Mouse (Mus musculus) neural tube, embryonic 14.5 days (tissue): ENCODE results near the gene Gm17416. TPM values are rescaled to one million over a fixed set of nuclear protein-coding genes. Genes with fewer than 3 reads are reported as not detected.
A peak's percentile ranks its signal among the peaks of the same experiment; 100 is the strongest.

ENCODE experiments used
- ATAC-seq: fragments of 200-750 bp; cut with Nextera tagmentation; 2 replicates; pipeline ENCODE4 v1.8.0; 2017; ENCODE audit warnings: low read depth, mild to moderate bottlenecking, moderate TSS enrichment, moderate library complexity
- H3K27ac ChIP-seq: fragments of 300-500 bp; sonication (generic); 2 replicates; pipeline ENCODE4 v1.5.1; 2014; ENCODE audit warnings: low read depth, mild to moderate bottlenecking, control low read depth, low read length, moderate library complexity, mixed read lengths
- H3K27me3 ChIP-seq: fragments of 300-500 bp; sonication (generic); 2 replicates; pipeline ENCODE4 v1.6.1; 2014; ENCODE audit warnings: low read length; ENCODE audit not compliant: control insufficient read depth, insufficient read depth
- H3K36me3 ChIP-seq: fragments of 300-500 bp; sonication (generic); 2 replicates; pipeline ENCODE4 v1.6.1; 2014; ENCODE audit warnings: low read length, mixed read lengths; ENCODE audit not compliant: control insufficient read depth, insufficient read depth
- H3K4me1 ChIP-seq: fragments of 300-500 bp; sonication (generic); 2 replicates; pipeline ENCODE4 v1.6.1; 2014; ENCODE audit warnings: low read length; ENCODE audit not compliant: control insufficient read depth, insufficient read depth
- H3K4me2 ChIP-seq: fragments of 300-500 bp; sonication (generic); 2 replicates; pipeline ENCODE4 v1.6.1; 2014; ENCODE audit warnings: mild to moderate bottlenecking, low read depth, low read length, control low read depth
- H3K4me3 ChIP-seq: fragments of 300-500 bp; sonication (generic); 2 replicates; pipeline ENCODE4 v1.5.1; 2014; ENCODE audit warnings: low read depth, low read length, control low read depth, mixed read lengths
- H3K9ac ChIP-seq: fragments of 300-500 bp; sonication (generic); replicated peaks from 2 replicates; pipeline ENCODE4 v1.6.1; 2014; ENCODE audit warnings: low read depth, mild to moderate bottlenecking, control low read depth, low read length, mixed read lengths
- H3K9me3 ChIP-seq: fragments of 300-500 bp; sonication (generic); 2 replicates; pipeline ENCODE4 v1.6.1; 2016; ENCODE audit warnings: low read length; ENCODE audit not compliant: control insufficient read depth
- WGBS: fragments of 180-500 bp; shearing (Covaris S2); extraction: QIAGEN DNeasy Blood & Tissue Kit; methylation state at CpG from one replicate; pipeline ENCODE4 v1.1.7; 2014; 5-methylcytosine and 5-hydroxymethylcytosine counted together
- polyA plus RNA-seq: library from polyadenylated mRNA; unstranded; fragments of >200 nt; fragmentation: Nextera tagmentation; extraction: Ambion mirVana; gene quantifications from 2 replicates; pipeline ENCODE4 v1.2.1, GENCODE M21; 2014

The Gm17416 gene
- not detected in 2 replicates for polyA plus RNA-seq

DNA sequence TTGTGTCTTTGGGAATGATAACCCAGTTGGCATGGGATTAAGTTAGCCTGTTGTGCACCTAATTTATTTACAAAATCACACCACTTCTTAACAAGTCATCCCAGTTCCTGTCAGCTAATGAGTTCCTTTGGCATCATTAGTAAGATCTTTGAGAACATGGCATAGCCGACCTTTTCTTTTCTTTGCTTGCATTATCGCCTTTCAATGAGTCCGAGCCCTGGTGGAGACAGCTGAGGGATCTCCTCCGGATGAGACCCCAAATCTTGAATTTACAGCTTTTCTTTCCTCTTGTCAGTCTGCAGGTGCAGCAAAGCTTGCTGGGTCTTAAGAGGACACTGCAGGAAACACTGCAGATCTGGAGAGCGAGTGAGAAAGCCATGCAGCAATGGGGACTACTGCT is at the start of gene Gm17416:
TSS of gene Gm17416 (plus strand) at position 301 of the 400 bp plus-strand sequence.
- no peak within 1 kb of the TSS for H3K27ac ChIP-seq
- 88% methylated on average over 5 of the region's 5 CpGs for WGBS
- ATAC-seq, result no peak
- no peak within 1 kb of the TSS for H3K4me2 ChIP-seq
- H3K9ac ChIP-seq, result no peak within 1 kb of the TSS
- H3K9me3 ChIP-seq, result no peaks in the 10 kb centered on the region
- H3K36me3 ChIP-seq, result no peaks in the 10 kb centered on the region
- H3K27me3 ChIP-seq, result no peaks in the 10 kb centered on the region
- H3K4me3 ChIP-seq, result no peak within 1 kb of the TSS
- H3K4me1 ChIP-seq, result no peaks in the 10 kb centered on the region

DNA sequence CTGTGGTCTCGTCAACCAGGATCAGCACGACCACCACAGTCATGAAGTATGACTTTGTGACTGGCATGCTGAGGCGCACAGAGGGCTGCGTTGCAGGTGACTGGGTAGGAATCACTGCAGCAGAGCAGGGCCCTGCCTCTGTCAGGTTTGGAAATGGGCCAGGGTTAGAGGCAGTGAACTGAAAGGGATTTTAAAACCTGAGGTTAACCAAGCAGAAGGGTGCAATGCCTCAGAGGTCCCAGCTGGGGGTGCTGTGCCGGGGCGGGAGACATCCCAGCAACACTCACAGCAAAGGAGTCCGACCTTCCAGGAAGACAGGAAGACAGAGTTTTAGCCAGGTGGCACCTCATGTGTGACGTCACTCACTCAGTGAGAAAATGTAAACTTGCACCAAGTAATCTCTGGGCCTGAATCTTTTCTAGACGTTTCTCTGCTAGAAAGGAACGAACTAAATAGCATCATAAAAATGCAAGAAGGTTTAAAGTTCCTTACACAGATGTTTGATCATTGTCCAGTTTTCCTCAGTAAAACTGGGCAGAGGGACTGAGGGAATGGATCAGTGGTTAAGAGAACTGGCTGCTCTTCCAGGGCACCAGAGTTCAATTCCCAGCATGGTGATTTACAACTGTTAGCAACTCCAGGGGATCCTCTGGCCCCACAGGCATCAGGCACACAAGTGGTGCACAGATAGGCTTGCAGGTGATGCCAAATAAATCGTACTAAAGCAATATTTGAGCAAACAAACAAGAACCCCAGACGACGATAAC is 29.0 kb upstream of the Gm17416 start, which contains the start of gene Defb29:
TSS of gene Defb29 (minus strand) at position 155 of the 767 bp plus-strand sequence.
- Histone ChIP-seq H3K4me3 (no peak within 1 kb of the TSS), H3K36me3 (no peaks in the 10 kb centered on the region), H3K4me1 (no peaks in the 10 kb centered on the region), H3K27me3 (no peaks in the 10 kb centered on the region), H3K4me2 (no peak within 1 kb of the TSS), H3K27ac (no peak within 1 kb of the TSS), H3K9ac (no peak within 1 kb of the TSS), H3K9me3 (no peaks in the 10 kb centered on the region)
- ATAC-seq, result no peak
- 52% methylated on average over 13 of the region's 13 CpGs for WGBS

DNA sequence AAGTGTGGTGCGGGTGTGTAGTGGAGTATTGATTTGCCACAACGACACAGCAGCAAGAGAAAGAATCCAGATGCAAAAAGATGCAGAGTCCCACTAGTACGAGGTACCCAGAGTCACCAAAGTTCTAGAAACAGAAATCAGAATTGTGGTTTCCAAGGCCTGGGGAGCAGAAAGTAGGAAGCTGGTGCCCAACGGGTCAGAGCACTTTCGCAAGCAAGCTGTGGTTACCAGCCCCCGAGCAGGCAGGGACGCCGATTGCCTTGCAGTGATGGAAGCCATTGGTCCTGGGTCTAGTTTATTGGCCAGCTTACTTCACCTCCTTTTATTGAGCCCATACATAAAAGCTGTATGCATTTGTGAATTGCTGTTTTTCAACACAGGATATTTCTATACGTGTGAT is 27.2 kb upstream of the Gm17416 start:
- Histone ChIP-seq H3K4me2 (no peak overlapping the region), H3K4me1 (no peaks in the 10 kb centered on the region), H3K36me3 (no peaks in the 10 kb centered on the region), H3K4me3 (no peak overlapping the region), H3K27ac (no peak overlapping the region), H3K9me3 (no peaks in the 10 kb centered on the region), H3K27me3 (no peaks in the 10 kb centered on the region), H3K9ac (no peak overlapping the region)
- no peak for ATAC-seq
- 85% methylated on average over 9 of the region's 9 CpGs for WGBS

DNA sequence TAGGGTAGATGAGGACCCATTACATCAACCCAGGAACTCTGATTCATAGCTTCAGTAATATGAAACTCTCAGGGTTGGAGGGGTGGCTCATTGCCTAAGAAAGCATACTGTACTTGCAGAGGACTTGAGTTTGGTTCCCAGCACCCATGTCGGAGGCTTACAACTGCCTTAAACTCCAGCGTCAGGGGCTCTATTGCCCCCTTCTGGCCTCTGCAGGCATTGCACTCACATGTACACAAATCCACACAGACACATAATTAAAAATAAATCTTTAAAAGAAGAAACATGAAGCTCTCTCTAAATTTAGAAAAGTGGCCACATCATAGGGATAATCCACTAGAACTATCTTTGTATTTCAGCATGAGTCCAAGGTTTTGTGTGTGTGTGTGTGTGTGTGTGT is 26.2 kb upstream of the Gm17416 start:
- Histone ChIP-seq H3K27ac (no peak overlapping the region), H3K9ac (no peak overlapping the region), H3K36me3 (no peaks in the 10 kb centered on the region), H3K9me3 (no peaks in the 10 kb centered on the region), H3K4me1 (no peaks in the 10 kb centered on the region), H3K4me2 (no peak overlapping the region), H3K27me3 (no peaks in the 10 kb centered on the region), H3K4me3 (no peak overlapping the region)
- no peak for ATAC-seq
- WGBS, result 77% methylated on average over 2 of the region's 2 CpGs

DNA sequence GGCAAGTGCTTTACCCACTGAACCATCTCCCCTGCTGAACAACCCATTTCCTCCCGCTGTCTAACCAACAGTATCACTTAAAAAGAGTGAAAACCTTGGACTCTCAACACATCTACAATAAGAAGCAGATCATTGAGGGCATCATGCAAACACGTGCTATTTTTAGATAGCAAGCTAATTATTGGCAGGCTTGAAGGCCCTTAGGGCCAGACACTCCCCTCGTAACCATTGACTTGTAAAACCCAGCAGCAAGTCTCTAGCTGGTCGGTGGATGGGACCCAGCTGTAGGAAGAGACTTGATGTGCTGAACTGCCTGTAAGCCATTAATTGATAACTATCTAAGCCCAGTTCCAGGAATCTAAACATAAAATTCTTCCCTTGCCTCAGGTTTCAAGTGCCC is 25.7 kb upstream of the Gm17416 start:
- Histone ChIP-seq H3K9me3 (no peaks in the 10 kb centered on the region), H3K27ac (no peak overlapping the region), H3K4me1 (no peaks in the 10 kb centered on the region), H3K36me3 (no peaks in the 10 kb centered on the region), H3K27me3 (no peaks in the 10 kb centered on the region), H3K4me3 (no peak overlapping the region), H3K4me2 (no peak overlapping the region), H3K9ac (no peak overlapping the region)
- 60% methylated on average over 4 of the region's 4 CpGs for WGBS
- ATAC-seq, result no peak

DNA sequence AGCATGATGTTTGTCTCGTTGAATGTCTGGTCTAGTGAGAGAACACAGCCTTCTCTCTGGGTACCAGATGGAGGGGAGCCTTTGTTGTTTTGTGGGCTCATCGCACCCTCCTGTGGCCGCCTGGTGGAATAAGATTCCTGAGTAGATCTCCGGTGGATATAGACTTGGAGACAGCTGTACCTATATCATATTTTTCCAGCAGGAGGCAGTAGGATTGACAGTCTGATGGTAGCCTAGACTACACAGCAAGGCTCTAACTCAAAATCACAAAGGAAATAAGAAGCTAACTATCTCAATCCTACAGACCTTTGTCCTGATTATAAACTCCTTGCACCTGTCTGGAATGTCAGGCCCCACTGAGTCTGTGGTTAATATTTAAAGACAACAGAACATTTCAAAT is 24.4 kb upstream of the Gm17416 start:
- Histone ChIP-seq H3K9me3 (no peaks in the 10 kb centered on the region), H3K27me3 (no peaks in the 10 kb centered on the region), H3K9ac (no peak overlapping the region), H3K27ac (no peak overlapping the region), H3K4me2 (no peak overlapping the region), H3K36me3 (no peaks in the 10 kb centered on the region), H3K4me3 (no peak overlapping the region), H3K4me1 (no peaks in the 10 kb centered on the region)
- ATAC-seq, result peak; percentile 60; the same call in 1 of the 2 replicates
- 19% methylated on average over 4 of the region's 4 CpGs for WGBS

DNA sequence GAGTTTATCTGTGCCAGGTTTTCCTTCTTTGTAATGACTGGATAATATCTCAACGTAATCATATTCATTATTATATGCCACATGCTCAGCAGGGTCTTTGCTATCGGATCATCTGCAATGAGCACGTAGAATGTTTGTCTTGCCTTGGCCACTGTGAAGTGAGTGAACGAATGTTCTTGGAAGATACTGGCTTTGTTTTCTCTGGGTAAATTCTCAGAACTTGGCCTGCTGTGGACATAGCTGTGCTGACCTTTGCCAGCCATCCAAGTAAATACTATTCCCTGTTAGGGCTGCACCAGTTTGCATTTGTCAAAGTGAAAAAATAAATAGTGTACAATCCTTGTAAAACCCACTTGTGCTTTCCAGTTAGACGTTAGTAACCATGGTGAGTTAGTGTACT is 21.0 kb upstream of the Gm17416 start:
- ATAC-seq, result no peak
- H3K4me3 ChIP-seq, result no peak overlapping the region
- no peaks in the 10 kb centered on the region for H3K9me3 ChIP-seq
- no peak overlapping the region for H3K4me2 ChIP-seq
- WGBS, result 80% methylated on average over 5 of the region's 5 CpGs
- no peaks in the 10 kb centered on the region for H3K4me1 ChIP-seq
- no peaks in the 10 kb centered on the region for H3K27me3 ChIP-seq
- H3K36me3 ChIP-seq, result no peaks in the 10 kb centered on the region
- no peak overlapping the region for H3K9ac ChIP-seq
- H3K27ac ChIP-seq, result no peak overlapping the region

DNA sequence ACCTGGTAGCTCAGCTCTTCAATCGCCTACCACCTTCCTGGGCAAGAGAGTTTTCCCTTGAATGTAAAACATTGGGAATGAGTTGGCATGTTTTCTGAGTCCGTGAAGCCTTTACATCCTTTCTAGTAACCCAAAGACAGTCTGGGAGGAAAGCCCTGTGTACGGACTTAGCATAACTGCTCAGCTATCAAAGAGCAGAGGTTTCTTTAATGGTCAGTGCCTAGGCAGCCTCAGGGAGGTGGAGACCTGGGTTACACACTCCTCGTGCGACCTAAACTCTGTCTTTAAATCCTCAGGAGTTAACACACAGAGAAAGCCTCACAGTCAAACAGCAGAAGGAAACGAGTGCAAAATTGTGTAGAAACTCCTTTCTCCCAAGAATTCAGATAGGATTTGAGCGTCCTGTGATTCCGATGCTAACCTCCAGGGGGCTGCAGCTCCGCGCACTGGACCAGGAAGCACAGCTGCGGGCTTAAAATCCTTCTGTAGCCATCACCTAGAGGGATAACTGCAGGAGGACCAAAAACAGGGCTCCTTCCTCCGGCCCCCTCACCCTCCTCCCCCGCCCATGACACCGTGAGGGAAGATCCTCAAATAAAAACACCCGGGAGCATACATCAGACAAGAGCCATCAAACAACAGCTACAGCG is 15.2 kb upstream of the Gm17416 start:
- ATAC-seq, result peak; percentile 60; the same call in 1 of the 2 replicates
- WGBS, result 16% methylated on average over 16 of the region's 16 CpGs
- Histone ChIP-seq H3K4me1 (no peaks in the 10 kb centered on the region), H3K9ac (no peak overlapping the region), H3K4me3 (no peak overlapping the region), H3K27me3 (no peaks in the 10 kb centered on the region), H3K4me2 (no peak overlapping the region; the same call in 1 of the 2 replicates), H3K36me3 (no peaks in the 10 kb centered on the region), H3K9me3 (no peaks in the 10 kb centered on the region), H3K27ac (no peak overlapping the region)

DNA sequence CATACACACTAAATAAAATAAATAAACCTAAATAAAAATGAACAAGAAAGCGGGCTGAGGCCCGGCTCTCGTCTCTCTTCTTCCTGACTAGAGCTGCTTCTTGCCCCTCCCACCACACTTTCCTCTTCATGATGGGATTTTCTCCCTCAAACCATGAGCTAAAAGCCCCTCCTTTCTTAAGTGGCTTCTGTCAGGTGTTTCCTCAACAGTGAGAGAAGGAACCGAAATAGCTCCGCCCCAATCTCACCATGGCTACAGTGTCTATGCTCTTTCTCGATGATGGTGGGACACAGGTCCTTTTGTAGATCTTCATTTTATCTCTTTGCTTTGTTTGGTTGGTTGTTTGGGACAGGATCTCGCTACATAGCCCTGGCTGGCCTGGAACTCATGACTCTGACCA is 12.5 kb upstream of the Gm17416 start:
- ATAC-seq, result no peak
- H3K4me3 ChIP-seq, result no peak overlapping the region
- no peaks in the 10 kb centered on the region for H3K4me1 ChIP-seq
- no peak overlapping the region for H3K4me2 ChIP-seq
- H3K27ac ChIP-seq, result no peak overlapping the region
- 89% methylated on average over 7 of the region's 7 CpGs for WGBS
- H3K9ac ChIP-seq, result no peak overlapping the region
- no peaks in the 10 kb centered on the region for H3K36me3 ChIP-seq
- no peaks in the 10 kb centered on the region for H3K9me3 ChIP-seq
- H3K27me3 ChIP-seq, result no peaks in the 10 kb centered on the region
